Mouse (Mus musculus): Measurements from ENCODE around the gene Olfr1328. TPM values are rescaled to one million over a fixed set of nuclear protein-coding genes. Genes with fewer than 3 reads are reported as not detected.

Olfr1328 gene
- not detected for polyA plus RNA-seq (2014; fragmentation: Illumina TruSeq; extraction: RNeasy Lipid Tissue Mini Kit (QIAGEN cat#74804); ENCODE audit: low read depth, low replicate concordance)

GRCm38 (mm10) chr4:118938512-118938911 lies at the start of gene Olfr1328:
TSS of gene Olfr1328 (minus strand) at chr4:118938612.

DNA sequence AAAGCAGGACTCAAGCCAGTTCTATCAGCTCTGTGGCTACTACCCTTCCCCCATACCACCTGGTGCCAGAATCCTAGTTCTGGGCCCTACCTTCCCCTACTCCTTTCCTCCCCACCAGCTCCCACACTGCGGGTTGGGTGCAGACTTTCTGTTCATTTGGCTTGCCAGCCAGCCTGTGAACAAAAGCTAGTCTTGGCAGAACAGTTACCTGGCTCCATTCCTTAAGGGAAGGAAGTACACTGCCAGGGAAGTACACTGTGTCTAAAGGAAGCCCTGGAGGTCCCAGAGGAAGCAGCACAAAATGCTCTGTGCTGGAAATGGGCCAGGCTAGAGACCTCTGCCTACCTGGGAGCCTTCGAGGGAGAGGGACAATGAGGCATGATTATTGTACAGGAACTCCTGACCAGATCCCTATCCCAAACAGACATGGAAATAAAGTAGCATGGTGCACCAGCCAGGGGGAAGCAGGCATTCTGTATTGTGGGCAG lies 22.8 kb upstream of the Olfr1328 start, which contains the start of gene Lao1:
TSS of gene Lao1 (plus strand) at position 438 of the 488 bp plus-strand sequence.

GRCm38 (mm10) chr4:118917365-118917764 lies 21.0 kb downstream of the Olfr1328 start, which contains the start of gene Olfr1329:
TSS of gene Olfr1329 (minus strand) at chr4:118917465.

DNA sequence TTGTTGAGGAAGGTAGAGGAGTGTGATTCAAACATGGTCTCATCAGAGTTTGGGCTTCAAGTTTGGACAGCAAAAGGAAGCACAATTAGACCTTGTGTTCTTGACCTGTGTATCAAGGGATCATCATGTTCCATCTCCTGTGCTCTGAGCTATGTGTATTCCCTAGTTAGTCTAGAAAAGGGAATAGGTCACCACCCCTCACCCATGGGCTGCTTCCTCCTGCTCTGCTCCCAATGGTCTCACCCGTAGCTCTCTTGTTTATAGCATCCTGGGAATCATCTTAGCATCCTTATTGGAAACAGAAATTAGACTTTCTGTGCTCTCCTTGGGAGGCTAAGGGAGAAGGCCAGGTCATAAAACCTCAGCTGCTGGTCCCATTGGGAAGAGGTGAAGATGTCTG lies 50.1 kb downstream of the Olfr1328 start, which contains the start of gene Olfr1330:
TSS of gene Olfr1330 (plus strand) at position 301 of the 400 bp plus-strand sequence.

Other genes starting within 250 kb of the Olfr1328 start
- not detected for gene Olfr1342, start 245.9 kb downstream of the Olfr1328 start, polyA plus RNA-seq (2014; fragmentation: Illumina TruSeq; extraction: RNeasy Lipid Tissue Mini Kit (QIAGEN cat#74804); ENCODE audit: low read depth, low replicate concordance)
- not detected for gene Olfr1341, start 235.1 kb downstream of the Olfr1328 start, polyA plus RNA-seq (2014; fragmentation: Illumina TruSeq; extraction: RNeasy Lipid Tissue Mini Kit (QIAGEN cat#74804); ENCODE audit: low read depth, low replicate concordance)
- not detected for gene Olfr1340, start 218.5 kb downstream of the Olfr1328 start, polyA plus RNA-seq (2014; fragmentation: Illumina TruSeq; extraction: RNeasy Lipid Tissue Mini Kit (QIAGEN cat#74804); ENCODE audit: low read depth, low replicate concordance)
- not detected for gene Olfr1339, start 206.4 kb downstream of the Olfr1328 start, polyA plus RNA-seq (2014; fragmentation: Illumina TruSeq; extraction: RNeasy Lipid Tissue Mini Kit (QIAGEN cat#74804); ENCODE audit: low read depth, low replicate concordance)
- gene Olfr1338, start 179.9 kb downstream of the Olfr1328 start, polyA plus RNA-seq (2014; fragmentation: Illumina TruSeq; extraction: RNeasy Lipid Tissue Mini Kit (QIAGEN cat#74804); ENCODE audit: low read depth, low replicate concordance), result not detected
- gene Olfr1337, start 156.0 kb downstream of the Olfr1328 start, polyA plus RNA-seq (2014; fragmentation: Illumina TruSeq; extraction: RNeasy Lipid Tissue Mini Kit (QIAGEN cat#74804); ENCODE audit: low read depth, low replicate concordance), result not detected
- gene Olfr1335, start 128.7 kb downstream of the Olfr1328 start, polyA plus RNA-seq (2014; fragmentation: Illumina TruSeq; extraction: RNeasy Lipid Tissue Mini Kit (QIAGEN cat#74804); ENCODE audit: low read depth, low replicate concordance), result not detected
- not detected for gene Olfr1333, start 102.3 kb downstream of the Olfr1328 start, polyA plus RNA-seq (2014; fragmentation: Illumina TruSeq; extraction: RNeasy Lipid Tissue Mini Kit (QIAGEN cat#74804); ENCODE audit: low read depth, low replicate concordance)
- not detected for gene Olfr1331, start 74.0 kb downstream of the Olfr1328 start, polyA plus RNA-seq (2014; fragmentation: Illumina TruSeq; extraction: RNeasy Lipid Tissue Mini Kit (QIAGEN cat#74804); ENCODE audit: low read depth, low replicate concordance)
- gene Olfr1330, start 50.0 kb downstream of the Olfr1328 start, polyA plus RNA-seq (2014; fragmentation: Illumina TruSeq; extraction: RNeasy Lipid Tissue Mini Kit (QIAGEN cat#74804); ENCODE audit: low read depth, low replicate concordance), result not detected
- gene Olfr1329, start 21.1 kb downstream of the Olfr1328 start, polyA plus RNA-seq (2014; fragmentation: Illumina TruSeq; extraction: RNeasy Lipid Tissue Mini Kit (QIAGEN cat#74804); ENCODE audit: low read depth, low replicate concordance), result not detected
- not detected for gene Lao1, start 23.0 kb upstream of the Olfr1328 start, polyA plus RNA-seq (2014; fragmentation: Illumina TruSeq; extraction: RNeasy Lipid Tissue Mini Kit (QIAGEN cat#74804); ENCODE audit: low read depth, low replicate concordance)
- 5.1 TPM for gene Slc2a1, start 170.1 kb upstream of the Olfr1328 start, polyA plus RNA-seq (2014; fragmentation: Illumina TruSeq; extraction: RNeasy Lipid Tissue Mini Kit (QIAGEN cat#74804); ENCODE audit: low read depth, low replicate concordance)
- gene Zfp691, start 235.6 kb upstream of the Olfr1328 start, polyA plus RNA-seq (2014; fragmentation: Illumina TruSeq; extraction: RNeasy Lipid Tissue Mini Kit (QIAGEN cat#74804); ENCODE audit: low read depth, low replicate concordance), result 0.87 TPM